Mouse (Mus musculus) adrenal gland, adult 18-20 months (tissue): ENCODE data around the gene Tcf25. TPM values are rescaled to one million over a fixed set of nuclear protein-coding genes. Genes with fewer than 3 reads are reported as not detected.
"Not testable (repeated sequence)": the region's sequence is repeated elsewhere in the genome, so short reads cannot be mapped to it uniquely, and the experiment has no call there.

Experiments
- DNase-seq, 2 experiments: peaks; one replicate each; pipeline ENCODE4 v3.0.0; 2021 to 2022; ENCODE audit warnings: low spot score in 2 of 2
- total RNA-seq, 2 experiments: library from RNA; stranded (reverse); gene quantifications; 1 replicate in 1 of 2; 2 replicates in 1 of 2; pipeline ENCODE4 v1.2.3; 2021

Tcf25 gene
- total RNA-seq, 2 experiments from 2014 or later = 218 to 255 TPM

GRCm38 (mm10) chr8:123408586-123409544 is 35.3 kb downstream of the Tcf25 start:
- DNase-seq = peak; percentile 46

- DNase-seq = peak in 1 of 2 experiments; percentile 45
These were observed 36.6 kb downstream of the Tcf25 start for GRCm38 (mm10) chr8:123410049-123410587.

- DNase-seq = no peak
These were observed 37.2 kb downstream of the Tcf25 start for GRCm38 (mm10) chr8:123410788-123411187.

- peak; percentile 44 to 66 for DNase-seq
These were observed 37.7 kb downstream of the Tcf25 start, which contains the start of gene Tubb3 for GRCm38 (mm10) chr8:123411246-123411645. TSS of gene Tubb3 (plus strand) at chr8:123411424.

GRCm38 (mm10) chr8:123411781-123412327 is 38.3 kb downstream of the Tcf25 start:
- no peak for DNase-seq

- no peak for DNase-seq
These were observed 39.1 kb downstream of the Tcf25 start for GRCm38 (mm10) chr8:123412560-123413170.

- no peak for DNase-seq
These were observed 40.7 kb downstream of the Tcf25 start for GRCm38 (mm10) chr8:123414255-123414654.

- DNase-seq = not testable (repeated sequence)
These were observed 41.6 kb downstream of the Tcf25 start for GRCm38 (mm10) chr8:123414997-123415696.

GRCm38 (mm10) chr8:123415967-123416943 is 42.7 kb downstream of the Tcf25 start:
- no peak for DNase-seq

GRCm38 (mm10) chr8:123416944-123417555 is 43.5 kb downstream of the Tcf25 start:
- DNase-seq = no peak

GRCm38 (mm10) chr8:123419711-123420110 is 46.2 kb downstream of the Tcf25 start:
- no peak for DNase-seq

- DNase-seq = no peak
These were observed 47.1 kb downstream of the Tcf25 start for GRCm38 (mm10) chr8:123420525-123421281.

- DNase-seq = no peak
These were observed 47.8 kb downstream of the Tcf25 start for GRCm38 (mm10) chr8:123421325-123421724.

GRCm38 (mm10) chr8:123422056-123422780 is 48.7 kb downstream of the Tcf25 start:
- DNase-seq = peak; percentile 59 to 61

- no peak for DNase-seq
These were observed 49.2 kb downstream of the Tcf25 start for GRCm38 (mm10) chr8:123422781-123423159.

- DNase-seq = no peak
These were observed 49.9 kb downstream of the Tcf25 start, which contains the start of gene Def8 for GRCm38 (mm10) chr8:123423441-123423840. TSS of gene Def8 (plus strand) at chr8:123423527.
